Mouse (Mus musculus) small intestine, adult 2 months (tissue): ENCODE measurements at regions not wholly inside any gene's neighbourhood (a gene's known extent, or its start where the extent isn't known, plus 50 kb on each side); places are given as distances from the start of the nearest gene placed in this dataset.

Source experiments
- H3K27ac ChIP-seq: fragments of 200-500 bp; 2 replicates; pipeline ENCODE4 v1.5.1; 2012; ENCODE audit warnings: low read depth, low read length, control low read depth, inconsistent platforms; ENCODE audit not compliant: insufficient read depth
- H3K27me3 ChIP-seq: fragments of 200-500 bp; 2 replicates; pipeline ENCODE4 v1.6.1; 2012; ENCODE audit warnings: mild to moderate bottlenecking, moderate library complexity, low read length, inconsistent platforms; ENCODE audit not compliant: control insufficient read depth, insufficient read depth
- H3K36me3 ChIP-seq: fragments of 200-500 bp; 2 replicates; pipeline ENCODE4 v1.6.1; 2012; ENCODE audit warnings: mild to moderate bottlenecking, low read length, control low read depth, inconsistent platforms; ENCODE audit not compliant: control insufficient read depth, insufficient read depth
- H3K4me1 ChIP-seq: fragments of 200-500 bp; 2 replicates; pipeline ENCODE4 v1.6.1; 2012; ENCODE audit warnings: low read length, inconsistent platforms, mixed read lengths; ENCODE audit not compliant: control insufficient read depth, insufficient read depth, insufficient read length
- H3K4me3 ChIP-seq: fragments of 200-500 bp; 2 replicates; pipeline ENCODE4 v1.5.1; 2012; ENCODE audit warnings: low read depth, mild to moderate bottlenecking, control low read depth, inconsistent platforms, low read length, moderate library complexity
- CTCF ChIP-seq: fragments of 200-500 bp; IDR thresholded peaks from 2 replicates; pipeline ENCODE4 v1.5.1; 2012; ENCODE audit warnings: low read depth, mild to moderate bottlenecking, control low read depth, inconsistent platforms, low read length, moderate library complexity, mixed read lengths; ENCODE audit not compliant: insufficient replicate concordance, insufficient read length; ENCODE audit errors: extremely low read depth
- POLR2A ChIP-seq: fragments of 200-500 bp; IDR thresholded peaks from 2 replicates; pipeline ENCODE4 v1.6.1; 2012; ENCODE audit warnings: low read depth, mild to moderate bottlenecking, control low read depth, inconsistent platforms, low read length, moderate library complexity
- WGBS: fragments of 180-500 bp; shearing (Covaris S2); methylation state at CpG from one replicate; pipeline ENCODE4 v1.1.7; 2018; 5-methylcytosine and 5-hydroxymethylcytosine counted together

DNA sequence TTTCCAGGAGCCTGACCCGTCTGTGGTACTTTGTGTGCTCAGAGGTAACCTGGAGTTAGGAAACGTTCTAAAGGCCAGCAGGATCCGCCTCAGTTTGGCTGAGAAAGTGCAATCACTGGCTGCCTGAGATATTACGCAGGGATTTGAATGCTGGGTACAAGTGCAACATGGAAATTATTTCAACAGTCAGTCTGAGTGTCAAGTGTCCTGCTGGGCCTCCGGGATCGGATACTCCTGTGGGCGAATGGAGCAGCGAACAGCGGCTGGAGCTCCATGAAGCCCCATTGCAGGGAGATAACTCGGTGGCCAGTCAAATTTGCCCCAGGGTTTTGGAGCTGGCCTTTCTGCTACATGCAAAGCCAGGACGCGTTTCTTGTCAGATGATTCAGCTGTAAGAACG lies 332.4 kb downstream of the Foxo1 start:
- TF ChIP-seq CTCF (no peak), POLR2A (no peak)
- no peak overlapping the region for H3K27ac ChIP-seq
- no peak overlapping the region for H3K4me3 ChIP-seq
- no peaks in the 10 kb centered on the region for H3K36me3 ChIP-seq
- H3K27me3 ChIP-seq, result no peaks in the 10 kb centered on the region
- WGBS, result 90% methylated on average over 13 of the region's 13 CpGs
- no peaks in the 10 kb centered on the region for H3K4me1 ChIP-seq

GRCm38 (mm10) chr3:52600146-52600545 lies 332.0 kb downstream of the Foxo1 start:
- Histone ChIP-seq H3K27ac (no peak overlapping the region), H3K27me3 (no peaks in the 10 kb centered on the region), H3K4me3 (no peak overlapping the region), H3K36me3 (no peaks in the 10 kb centered on the region), H3K4me1 (no peaks in the 10 kb centered on the region)
- TF ChIP-seq CTCF (no peak), POLR2A (no peak)
- WGBS, result 94% methylated on average over 4 of the region's 4 CpGs

GRCm38 (mm10) chr3:52586418-52586817 lies 318.3 kb downstream of the Foxo1 start:
- 89% methylated on average over 4 of the region's 4 CpGs for WGBS
- Histone ChIP-seq H3K27me3 (no peaks in the 10 kb centered on the region), H3K36me3 (no peaks in the 10 kb centered on the region), H3K4me1 (no peaks in the 10 kb centered on the region), H3K4me3 (no peak overlapping the region), H3K27ac (no peak overlapping the region)
- TF ChIP-seq POLR2A, result no peak
- no peak for TF ChIP-seq CTCF

GRCm38 (mm10) chr3:52579917-52580316 lies 311.8 kb downstream of the Foxo1 start:
- Histone ChIP-seq H3K27me3 (no peaks in the 10 kb centered on the region), H3K4me1 (no peaks in the 10 kb centered on the region)
- WGBS, result 46% methylated on average over 3 of the region's 3 CpGs

DNA sequence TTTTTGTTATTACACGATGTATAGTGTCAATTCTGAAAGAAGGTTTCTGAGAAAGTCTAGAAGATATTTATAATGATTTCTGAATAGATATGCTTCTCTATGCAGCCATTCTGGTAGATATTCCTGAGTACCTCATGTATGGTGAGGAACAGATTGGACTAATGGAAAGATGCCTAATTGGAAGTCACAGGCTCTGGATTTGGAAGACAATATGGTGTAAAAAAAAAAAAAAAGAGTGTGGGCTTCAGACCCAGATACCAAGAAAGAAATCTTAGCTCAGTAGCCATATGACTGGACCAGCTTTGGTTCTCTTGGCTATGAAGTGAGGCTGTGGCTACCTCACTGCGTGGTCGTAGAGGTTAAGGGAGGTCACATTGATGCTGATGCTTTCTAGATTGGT lies 311.0 kb downstream of the Foxo1 start:
- TF ChIP-seq CTCF (no peak), POLR2A (no peak)
- H3K27ac ChIP-seq, result no peak overlapping the region
- H3K36me3 ChIP-seq, result no peaks in the 10 kb centered on the region
- WGBS, result 87% methylated on average over 3 of the region's 3 CpGs
- no peaks in the 10 kb centered on the region for H3K4me1 ChIP-seq
- H3K27me3 ChIP-seq, result no peaks in the 10 kb centered on the region
- no peak overlapping the region for H3K4me3 ChIP-seq

More at GRCm38 (mm10) chr3:52579917-52580316, 311.8 kb downstream of the Foxo1 start:
- H3K4me3 ChIP-seq, result no peak overlapping the region
- no peak for TF ChIP-seq POLR2A
- no peak for TF ChIP-seq CTCF
- H3K36me3 ChIP-seq, result no peaks in the 10 kb centered on the region
- H3K27ac ChIP-seq, result no peak overlapping the region

DNA sequence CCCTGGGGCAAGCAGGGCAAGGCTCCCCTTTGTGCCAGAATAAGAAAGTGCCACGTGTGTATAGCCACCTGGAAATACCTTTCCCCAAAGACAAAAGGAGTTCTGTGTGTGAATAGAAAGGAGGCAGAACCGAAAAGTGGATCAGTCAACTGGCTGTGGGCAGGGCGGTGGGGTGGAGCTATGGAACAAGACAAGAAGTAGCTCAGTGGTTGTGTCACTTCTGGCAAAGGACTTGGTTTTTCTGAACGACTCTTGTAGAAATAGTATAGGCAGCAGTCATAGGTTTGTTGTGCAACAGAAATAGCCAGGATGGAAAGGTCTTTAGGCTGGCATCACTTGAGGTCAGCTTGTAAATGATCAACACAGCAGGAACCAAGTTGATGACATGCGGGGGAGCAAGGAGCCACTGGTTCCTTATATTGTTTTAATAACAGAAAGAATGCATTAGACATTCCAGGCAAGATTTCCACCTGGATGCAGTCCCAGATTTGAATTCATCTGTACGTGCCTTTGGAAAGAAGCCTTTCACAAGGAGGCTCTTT lies 308.6 kb downstream of the Foxo1 start:
- Histone ChIP-seq H3K36me3 (no peaks in the 10 kb centered on the region), H3K27me3 (no peaks in the 10 kb centered on the region), H3K27ac (no peak overlapping the region), H3K4me3 (no peak overlapping the region), H3K4me1 (no peaks in the 10 kb centered on the region)
- TF ChIP-seq CTCF (no peak), POLR2A (no peak)
- WGBS, result 46% methylated on average over 6 of the region's 6 CpGs

DNA sequence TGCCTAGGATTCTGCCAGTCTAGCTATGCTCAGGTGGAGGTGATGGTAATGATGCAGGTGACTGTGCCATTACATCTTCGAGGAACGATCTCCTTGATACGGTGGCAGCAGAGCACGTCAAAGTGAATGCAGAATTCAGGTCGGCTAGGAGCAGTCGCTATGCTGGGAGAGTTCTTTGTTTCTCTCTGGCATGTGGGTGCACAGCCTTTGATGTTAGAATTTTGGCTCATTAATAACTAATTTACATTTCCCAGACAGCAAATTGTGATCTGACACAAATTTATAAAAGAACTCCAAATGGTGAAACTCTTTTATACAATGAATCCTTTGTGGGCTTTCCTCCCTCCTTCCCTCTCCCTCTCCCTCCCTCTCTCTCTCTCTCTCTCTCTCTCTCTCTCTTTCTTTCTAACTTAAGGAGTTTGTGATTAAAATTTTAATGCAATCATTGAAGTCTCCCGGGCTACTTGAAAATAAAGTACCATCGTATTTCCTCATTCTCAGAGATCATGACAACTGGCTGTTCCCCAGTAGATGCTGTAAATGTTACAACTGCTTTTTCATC lies 307.2 kb downstream of the Foxo1 start:
- no peak overlapping the region for H3K27ac ChIP-seq
- TF ChIP-seq POLR2A (no peak), CTCF (no peak)
- WGBS, result 85% methylated on average over 8 of the region's 8 CpGs
- H3K4me3 ChIP-seq, result no peak overlapping the region
- no peaks in the 10 kb centered on the region for H3K4me1 ChIP-seq
- no peaks in the 10 kb centered on the region for H3K27me3 ChIP-seq
- H3K36me3 ChIP-seq, result no peaks in the 10 kb centered on the region

DNA sequence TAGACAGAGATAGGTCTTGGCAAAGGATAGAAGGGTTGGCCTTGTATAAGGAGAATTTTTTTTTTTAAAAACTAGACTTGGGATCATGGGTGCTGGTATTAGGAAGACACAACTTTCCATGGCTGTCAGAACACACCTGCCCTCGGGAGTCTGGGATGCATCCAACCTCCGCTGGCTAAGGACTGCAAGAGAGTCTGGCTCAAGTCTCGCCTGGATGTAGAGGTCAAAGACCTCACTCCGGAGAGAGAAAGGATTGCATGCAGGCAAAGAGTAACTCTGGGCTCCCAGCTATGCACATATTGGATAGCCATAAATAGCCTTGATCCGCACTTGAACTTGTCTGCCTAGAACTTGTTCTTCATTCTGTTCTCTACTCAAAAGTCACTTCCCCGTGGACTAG lies 306.2 kb downstream of the Foxo1 start:
- Histone ChIP-seq H3K4me1 (no peaks in the 10 kb centered on the region), H3K36me3 (no peaks in the 10 kb centered on the region), H3K27me3 (no peaks in the 10 kb centered on the region), H3K27ac (no peak overlapping the region), H3K4me3 (no peak overlapping the region)
- WGBS, result 82% methylated on average over 6 of the region's 6 CpGs
- TF ChIP-seq CTCF, result no peak
- TF ChIP-seq POLR2A, result no peak
